Mouse (Mus musculus): ENCODE data around the gene Becn1.

DNA sequence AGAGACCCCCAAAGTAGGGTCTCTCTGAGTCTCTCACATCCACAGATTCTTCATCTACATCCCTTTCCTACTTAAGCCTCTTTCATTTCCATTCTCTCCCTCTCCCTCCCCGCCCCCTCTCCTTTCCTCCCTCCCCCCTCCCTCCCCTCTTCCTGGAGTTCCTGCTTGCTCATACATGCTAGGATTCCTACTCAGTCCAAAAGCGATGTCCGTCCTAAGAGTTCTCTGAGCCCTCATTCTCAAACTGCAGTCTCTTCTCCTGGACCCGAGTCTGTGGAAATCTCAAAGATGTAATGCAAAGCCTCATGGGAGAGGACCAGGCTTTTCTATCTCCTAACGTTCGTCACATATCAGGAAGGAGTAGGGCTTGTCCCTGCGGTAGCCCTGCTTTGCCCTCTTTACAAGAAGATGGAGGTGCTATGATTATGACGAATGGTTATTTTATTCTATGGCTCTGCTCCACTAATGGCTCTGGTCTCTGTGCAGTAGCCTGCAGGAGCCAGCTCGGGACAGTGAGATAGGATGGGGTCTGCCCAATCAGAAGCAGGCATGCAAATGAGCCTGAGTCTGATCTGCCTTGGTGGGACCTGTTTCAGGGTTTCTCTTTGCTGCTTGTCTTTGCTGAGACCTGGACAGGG is 36.2 kb upstream of the Becn1 start:
- TF ChIP-seq CTCF (IDR thresholded peaks at IDR 0.05; ENCODE audit: borderline replicate concordance, extremely low read depth, insufficient read depth, insufficient read length) (no peak), POLR2A (IDR thresholded peaks at IDR 0.05; ENCODE audit: borderline replicate concordance, extremely low read depth, insufficient read depth, insufficient read length, poor library complexity, severe bottlenecking) (no peak)

All from brain, embryonic 14.5 days (tissue).